Mouse (Mus musculus) urinary bladder, postnatal 25 days (tissue): ENCODE measurements around the gene Faiml.

Source experiments
- DNase-seq: peaks from one replicate; pipeline ENCODE4 v3.0.0; 2022; ENCODE audit warnings: low spot score

Faiml gene

GRCm38 (mm10) chr9:99180272-99180671 is 56.8 kb downstream of the Faiml start:
- no peak for DNase-seq
